Mouse (Mus musculus) myocyte (in vitro differentiated cells): ENCODE data around the gene Cd9. TPM values are rescaled to one million over a fixed set of nuclear protein-coding genes. Genes with fewer than 3 reads are reported as not detected.

Experiments used
- H3K27me3 ChIP-seq: one replicate; pipeline ENCODE4 v1.6.1; 2011; ENCODE audit not compliant: control insufficient read depth, insufficient read depth, insufficient read length
- H3K36me3 ChIP-seq: one replicate; pipeline ENCODE4 v1.6.1; 2011; ENCODE audit not compliant: control insufficient read depth, insufficient read depth
- H3K4me2 ChIP-seq: one replicate; pipeline ENCODE4 v1.6.1; 2011; ENCODE audit warnings: low read depth, control low read depth
- H3K4me3 ChIP-seq: one replicate; pipeline ENCODE4 v1.5.1; 2011; ENCODE audit warnings: mild to moderate bottlenecking, control low read depth, moderate library complexity
- H3K79me2 ChIP-seq: one replicate; pipeline ENCODE4 v1.6.1; 2011; ENCODE audit not compliant: control insufficient read depth, insufficient read depth
- H3ac ChIP-seq: one replicate; pipeline ENCODE4 v1.6.1; 2011; ENCODE audit not compliant: control insufficient read depth, insufficient read length
- CEBPB ChIP-seq: IDR thresholded peaks from 2 replicates; pipeline ENCODE4 v1.6.1; 2011; ENCODE audit warnings: mild to moderate bottlenecking, moderate library complexity; ENCODE audit not compliant: poor library complexity, insufficient read depth, severe bottlenecking
- E2F4 ChIP-seq: IDR thresholded peaks from one replicate; pipeline ENCODE4 v1.6.1; 2011; ENCODE audit warnings: mild to moderate bottlenecking, control low read depth, moderate library complexity; ENCODE audit not compliant: insufficient read depth
- MAX ChIP-seq: IDR thresholded peaks from one replicate; pipeline ENCODE4 v1.6.1; 2011; ENCODE audit warnings: low read depth, mild to moderate bottlenecking, control low read depth
- MYOD1 ChIP-seq, 3 experiments: IDR thresholded peaks; one replicate each; pipeline ENCODE4 v1.6.1; 2011; ENCODE audit warnings: control low read depth in 2 of 3, low read depth in 2 of 3, mild to moderate bottlenecking in 2 of 3, moderate library complexity in 1 of 3; ENCODE audit not compliant: insufficient read length in 2 of 3, control insufficient read depth in 1 of 3
- MYOG ChIP-seq, 3 experiments: IDR thresholded peaks; one replicate each; pipeline ENCODE4 v1.6.1; 2011; ENCODE audit warnings: control low read depth in 2 of 3, low read depth in 2 of 3, mild to moderate bottlenecking in 2 of 3; ENCODE audit not compliant: insufficient read length in 2 of 3, control insufficient read depth in 1 of 3, insufficient read depth in 1 of 3
- POLR2A ChIP-seq: IDR thresholded peaks from one replicate; pipeline ENCODE4 v1.6.1; 2011; ENCODE audit warnings: low read depth, mild to moderate bottlenecking, control low read depth, moderate library complexity; ENCODE audit not compliant: insufficient read length
- POLR2AphosphoS2 ChIP-seq: IDR thresholded peaks from one replicate; pipeline ENCODE4 v1.6.1; 2011; ENCODE audit warnings: low read depth, control low read depth; ENCODE audit not compliant: insufficient read length
- REST ChIP-seq: IDR thresholded peaks from one replicate; pipeline ENCODE4 v1.6.1; 2011; ENCODE audit warnings: mild to moderate bottlenecking, control low read depth, moderate library complexity; ENCODE audit not compliant: insufficient read depth, insufficient read length
- SRF ChIP-seq: IDR thresholded peaks from one replicate; pipeline ENCODE4 v1.6.1; 2011; ENCODE audit warnings: low read depth; ENCODE audit not compliant: control insufficient read depth, insufficient read length
- TCF12 ChIP-seq: IDR thresholded peaks from one replicate; pipeline ENCODE4 v1.6.1; 2011; ENCODE audit warnings: mild to moderate bottlenecking, control low read depth; ENCODE audit not compliant: poor library complexity, insufficient read depth, severe bottlenecking
- TCF3 ChIP-seq: IDR thresholded peaks from one replicate; pipeline ENCODE4 v1.6.1; 2011; ENCODE audit warnings: low read depth, control low read depth; ENCODE audit not compliant: insufficient read length
- USF1 ChIP-seq: IDR thresholded peaks from one replicate; pipeline ENCODE4 v1.6.1; 2011; ENCODE audit warnings: low read depth, mild to moderate bottlenecking, control low read depth, moderate library complexity
- polyA plus RNA-seq: library from polyadenylated mRNA; unstranded; fragments of >200 nt; fragmentation: generic; extraction: Trizol; gene quantifications from one replicate; pipeline ENCODE4 v1.2.1, GENCODE M21; 2012; ENCODE audit warnings: missing spikeins

Gene Cd9
- polyA plus RNA-seq, 1 experiment: 216 TPM

DNA sequence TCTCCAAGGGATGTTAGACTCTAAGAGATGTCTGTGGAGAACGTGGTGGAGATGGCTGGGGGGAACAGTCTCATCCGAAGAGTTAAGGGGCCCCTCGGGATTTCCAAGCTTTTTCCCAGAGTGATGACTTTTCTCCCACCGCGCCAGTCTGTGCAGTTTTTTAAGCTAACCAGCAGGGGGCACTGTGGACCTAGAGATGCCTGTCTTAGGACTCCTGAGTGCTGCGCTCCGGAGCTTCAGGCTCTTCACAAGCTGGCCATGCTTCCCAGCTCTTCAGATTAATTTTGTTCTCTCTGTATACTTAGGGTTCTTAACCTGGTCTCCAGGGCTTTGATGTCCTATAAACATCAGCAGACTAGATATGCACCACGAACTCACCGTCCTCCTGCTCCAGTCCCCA, 75.8 kb downstream of the Cd9 start:
- H3ac ChIP-seq: no peak overlapping the region
- no peaks in the 10 kb centered on the region for H3K27me3 ChIP-seq
- H3K4me3 ChIP-seq: no peak overlapping the region
- TF ChIP-seq POLR2AphosphoS2 (no peak), POLR2A (no peak), USF1 (no peak), TCF3 (no peak), MYOG (IDR thresholded peaks at IDR 0.05; ENCODE audit: control insufficient read depth in 1 of 3, insufficient read depth in 1 of 3, insufficient read length in 2 of 3, low read depth in 2 of 3) (no peak), E2F4 (no peak), MAX (no peak), MYOD1 (IDR thresholded peaks at IDR 0.05; ENCODE audit: control insufficient read depth in 1 of 3, insufficient read length in 2 of 3, low read depth in 2 of 3) (no peak), REST (no peak), TCF12 (no peak)
- no peak overlapping the region for H3K4me2 ChIP-seq
- no peaks in the 10 kb centered on the region for H3K79me2 ChIP-seq
- H3K36me3 ChIP-seq: no peaks in the 10 kb centered on the region

DNA sequence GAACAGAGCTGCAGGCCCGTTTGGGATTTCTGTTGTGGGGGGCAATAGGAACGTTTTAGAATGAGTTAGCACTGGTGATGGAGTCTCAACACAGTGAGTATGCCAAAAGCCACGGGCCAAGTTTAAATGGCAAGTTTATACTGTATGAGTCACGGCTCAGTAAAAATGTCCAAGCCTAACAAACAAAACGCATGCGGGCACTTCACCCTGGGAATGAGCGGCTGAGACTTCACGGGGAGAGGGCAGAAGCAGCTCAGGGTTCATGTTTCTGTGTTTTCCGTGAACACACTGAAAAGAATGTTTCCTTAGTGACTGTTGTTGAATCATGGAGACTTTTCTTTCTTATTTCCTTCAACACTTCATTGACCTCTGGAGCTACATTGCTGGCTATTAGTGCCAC, 81.3 kb downstream of the Cd9 start:
- no peaks in the 10 kb centered on the region for H3K36me3 ChIP-seq
- H3K27me3 ChIP-seq: no peaks in the 10 kb centered on the region
- H3K79me2 ChIP-seq: no peaks in the 10 kb centered on the region
- no peak for TF ChIP-seq POLR2AphosphoS2
- no peak for TF ChIP-seq E2F4
- TF ChIP-seq CEBPB: no peak
- no peak for TF ChIP-seq SRF
- no peak for TF ChIP-seq TCF3
- no peak for TF ChIP-seq TCF12
- H3K4me2 ChIP-seq: peak overlapping the region; percentile 36
- no peak overlapping the region for H3ac ChIP-seq
- no peak overlapping the region for H3K4me3 ChIP-seq

DNA sequence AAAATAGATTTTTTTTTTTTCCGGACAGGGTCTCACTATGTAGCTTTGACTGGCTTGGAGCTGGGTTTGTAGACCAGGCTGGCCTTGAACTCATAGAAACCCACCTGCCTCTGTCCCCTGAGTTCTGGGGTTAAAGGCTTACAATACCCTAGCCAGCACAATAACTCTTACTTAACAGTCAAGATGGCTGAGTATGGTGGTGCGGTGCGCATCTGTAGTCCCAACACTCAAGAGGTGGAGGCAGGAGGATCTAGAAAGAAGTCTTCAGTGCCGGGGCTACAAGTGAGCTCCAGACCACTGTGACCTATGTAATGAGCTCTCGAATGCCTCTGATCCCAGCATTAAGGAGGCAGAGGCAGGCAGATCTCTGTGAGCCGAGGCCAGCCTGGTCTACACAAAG, 82.9 kb downstream of the Cd9 start:
- no peak overlapping the region for H3K4me2 ChIP-seq
- no peak overlapping the region for H3K4me3 ChIP-seq
- no peak overlapping the region for H3ac ChIP-seq
- no peaks in the 10 kb centered on the region for H3K27me3 ChIP-seq
- H3K36me3 ChIP-seq: no peaks in the 10 kb centered on the region
- no peaks in the 10 kb centered on the region for H3K79me2 ChIP-seq
- no peak for TF ChIP-seq MYOD1 (IDR thresholded peaks at IDR 0.05; ENCODE audit: control insufficient read depth in 1 of 3, insufficient read length in 2 of 3, low read depth in 2 of 3)
- no peak for TF ChIP-seq TCF12

GRCm38 (mm10) chr6:125410995-125411547, 83.5 kb downstream of the Cd9 start:
- Histone ChIP-seq H3K4me2 (peak overlapping the region; percentile 28), H3ac (no peak overlapping the region), H3K36me3 (no peaks in the 10 kb centered on the region), H3K4me3 (no peak overlapping the region), H3K79me2 (no peaks in the 10 kb centered on the region), H3K27me3 (no peaks in the 10 kb centered on the region)
- TF ChIP-seq MYOD1 (IDR thresholded peaks at IDR 0.05; ENCODE audit: control insufficient read depth in 1 of 3, insufficient read length in 2 of 3, low read depth in 2 of 3) (no peak), CEBPB (peak; percentile 94)

GRCm38 (mm10) chr6:125410551-125410950, 84.0 kb downstream of the Cd9 start:
- no peak for TF ChIP-seq MAX
- no peak for TF ChIP-seq CEBPB
- H3ac ChIP-seq: no peak overlapping the region
- no peak overlapping the region for H3K4me3 ChIP-seq
- H3K79me2 ChIP-seq: no peaks in the 10 kb centered on the region
- no peaks in the 10 kb centered on the region for H3K36me3 ChIP-seq
- H3K27me3 ChIP-seq: no peaks in the 10 kb centered on the region
- peak overlapping the region; percentile 28 for H3K4me2 ChIP-seq

Other genes with a start within 250 kb of the Cd9 start
- not detected for gene Tuba3a, start 208.7 kb downstream of the Cd9 start, polyA plus RNA-seq
- 79.0 TPM for gene Ltbr, start 180.9 kb downstream of the Cd9 start, polyA plus RNA-seq
- gene Scnn1a, start 174.1 kb downstream of the Cd9 start, polyA plus RNA-seq: 0.20 TPM
- gene Tnfrsf1a, start 145.4 kb downstream of the Cd9 start, polyA plus RNA-seq: 84.5 TPM
- 0.14 TPM for gene Plekhg6, start 114.0 kb downstream of the Cd9 start, polyA plus RNA-seq
- gene Vwf, start 52.0 kb upstream of the Cd9 start, polyA plus RNA-seq: 1.2 TPM
- not detected for gene Ano2, start 195.6 kb upstream of the Cd9 start, polyA plus RNA-seq